Mouse (Mus musculus) ES-E14 (cell line): Measurements from ENCODE around the gene Itga11.

Experiments
- CHD2 ChIP-seq: IDR thresholded peaks from 2 replicates; pipeline ENCODE4 v1.6.1; 2014; ENCODE audit warnings: mild to moderate bottlenecking, low read depth, low read length, inconsistent platforms
- MAFK ChIP-seq: IDR thresholded peaks from 2 replicates; pipeline ENCODE4 v1.6.1; 2014; ENCODE audit warnings: mild to moderate bottlenecking, low read depth, low read length, inconsistent platforms; ENCODE audit not compliant: insufficient read depth
- ZNF384 ChIP-seq: IDR thresholded peaks from 2 replicates; pipeline ENCODE4 v1.6.1; 2012; ENCODE audit warnings: low read depth, low read length, inconsistent platforms

DNA sequence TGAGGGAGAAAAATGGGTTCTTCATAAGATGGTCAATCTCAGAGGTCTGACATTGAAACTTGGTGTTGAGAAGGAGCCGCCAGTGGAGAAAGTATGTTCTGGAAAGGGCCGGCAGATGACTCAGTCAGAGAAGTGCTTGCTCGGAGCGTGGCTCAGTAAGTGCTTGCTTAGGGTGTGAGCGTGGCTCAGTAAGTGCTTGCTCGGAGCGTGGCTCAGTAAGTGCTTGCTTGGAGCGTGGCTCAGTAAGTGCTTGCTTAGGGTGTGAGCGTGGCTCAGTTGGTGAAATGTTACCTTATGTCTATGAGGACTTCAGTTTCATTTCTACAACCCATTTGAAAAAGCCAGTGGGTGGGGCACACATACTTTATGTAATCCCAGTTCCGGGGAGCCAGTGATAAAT, 12.1 kb downstream of the Itga11 start:
- no peak for TF ChIP-seq ZNF384
- TF ChIP-seq MAFK, result no peak
- no peak for TF ChIP-seq CHD2
